Mouse (Mus musculus) lung, embryonic 14.5 days (tissue): ENCODE results near the gene Gm10912. TPM values are rescaled to one million over a fixed set of nuclear protein-coding genes. Genes with fewer than 3 reads are reported as not detected.
"Not testable (repeated sequence)": the region's sequence is repeated elsewhere in the genome, so short reads cannot be mapped to it uniquely, and the experiment has no call there.

Experiments used
- ATAC-seq: fragments of 200-750 bp; cut with Nextera tagmentation; 2 replicates; pipeline ENCODE4 v1.8.0; 2017; ENCODE audit warnings: mild to moderate bottlenecking, moderate TSS enrichment, moderate library complexity; ENCODE audit not compliant: insufficient read depth
- DNase-seq: peaks from one replicate; pipeline ENCODE4 v3.0.0-alpha.2; 2015
- H3K27ac ChIP-seq: fragments of 300-500 bp; sonication (generic); 2 replicates; pipeline ENCODE4 v1.5.1; 2014; ENCODE audit warnings: low read depth, mild to moderate bottlenecking, moderate library complexity
- H3K27me3 ChIP-seq: fragments of 300-500 bp; sonication (generic); 2 replicates; pipeline ENCODE4 v1.6.1; 2014; ENCODE audit warnings: low read length, control low read depth; ENCODE audit not compliant: insufficient read depth
- H3K36me3 ChIP-seq: fragments of 300-500 bp; sonication (generic); 2 replicates; pipeline ENCODE4 v1.6.1; 2014; ENCODE audit warnings: control low read depth; ENCODE audit not compliant: insufficient read depth
- H3K4me1 ChIP-seq: fragments of 300-500 bp; sonication (generic); 2 replicates; pipeline ENCODE4 v1.6.1; 2014; ENCODE audit warnings: antibody characterized with exemption, control low read depth; ENCODE audit not compliant: insufficient read depth
- H3K4me2 ChIP-seq: fragments of 300-500 bp; sonication (generic); 2 replicates; pipeline ENCODE4 v1.6.1; 2014; ENCODE audit warnings: mild to moderate bottlenecking
- H3K4me3 ChIP-seq: fragments of 300-500 bp; sonication (generic); 2 replicates; pipeline ENCODE4 v1.5.1; 2014; ENCODE audit warnings: low read depth, low read length
- H3K9ac ChIP-seq: fragments of 300-500 bp; sonication (generic); 2 replicates; pipeline ENCODE4 v1.6.1; 2014
- H3K9me3 ChIP-seq: fragments of 300-500 bp; sonication (generic); 2 replicates; pipeline ENCODE4 v1.6.1; 2016; ENCODE audit warnings: low read depth, low read length, control low read depth
- CTCF ChIP-seq: IDR thresholded peaks from 2 replicates; pipeline ENCODE4 v1.5.1; 2016; ENCODE audit warnings: antibody characterized with exemption, low read depth
- WGBS: fragments of 180-500 bp; shearing (Covaris S2); extraction: QIAGEN DNeasy Blood & Tissue Kit; methylation state at CpG from one replicate; pipeline ENCODE4 v1.1.7; 2014; 5-methylcytosine and 5-hydroxymethylcytosine counted together
- polyA plus RNA-seq: library from polyadenylated mRNA; unstranded; fragments of >200 nt; fragmentation: Nextera tagmentation; extraction: Ambion mirVana; gene quantifications from 2 replicates; pipeline ENCODE4 v1.2.1, GENCODE M21; 2014

Gene Gm10912
- polyA plus RNA-seq = not detected in 2 replicates

DNA sequence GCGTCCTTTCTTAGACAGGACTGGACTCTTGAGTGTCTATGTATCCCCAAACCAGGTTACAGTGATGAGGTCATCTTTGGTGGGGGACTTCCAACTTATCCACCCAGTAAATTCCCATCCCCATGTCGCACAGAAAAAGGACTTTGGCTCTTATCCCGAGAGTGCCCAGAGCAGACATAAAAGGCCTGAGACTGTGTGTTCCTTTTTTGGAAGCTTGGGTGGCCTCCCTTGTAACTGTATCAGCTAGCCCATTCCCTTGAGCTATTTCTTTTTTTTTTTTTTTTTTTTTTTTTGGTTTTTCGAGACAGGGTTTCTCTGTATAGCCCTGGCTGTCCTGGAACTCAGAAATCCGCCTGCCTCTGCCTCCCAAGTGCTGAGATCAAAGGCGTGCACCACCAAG lies at the start of gene Gm10912:
Gene Gm10912, plus strand, starts transcription at position 301 of the 400 bp plus-strand sequence.
- not testable (repeated sequence) for H3K27ac ChIP-seq, DNase-seq, H3K4me1 ChIP-seq, H3K9me3 ChIP-seq, ATAC-seq, H3K9ac ChIP-seq, H3K4me2 ChIP-seq, H3K4me3 ChIP-seq, H3K27me3 ChIP-seq
- WGBS = 82% methylated on average over 6 of the region's 6 CpGs
- peaks cover 15% of the 10 kb centered on the region; the same call in 1 of the 2 replicates for H3K36me3 ChIP-seq

DNA sequence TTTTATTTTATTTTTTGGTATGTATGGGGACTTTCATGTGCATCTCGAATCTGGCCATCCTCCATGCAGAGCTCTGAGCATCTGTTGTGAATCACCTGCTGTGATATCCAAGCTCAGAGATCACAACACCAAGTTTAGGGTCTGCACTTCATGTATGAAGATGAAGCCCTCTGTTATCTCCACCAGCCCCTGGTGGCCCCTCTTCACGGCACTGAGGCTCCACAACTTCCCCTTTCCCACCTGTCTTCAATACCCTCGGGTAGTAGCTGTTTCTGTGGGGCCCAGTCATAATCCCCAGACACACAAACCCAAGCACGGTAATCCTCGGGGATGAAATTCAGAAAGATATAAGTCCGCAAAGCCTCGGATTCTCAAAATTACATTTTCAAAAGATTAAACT lies 42.5 kb upstream of the Gm10912 start:
- H3K4me1 ChIP-seq = no peaks in the 10 kb centered on the region
- no peak overlapping the region for H3K9ac ChIP-seq
- DNase-seq = no peak
- H3K27ac ChIP-seq = no peak overlapping the region
- 76% methylated on average over 7 of the region's 7 CpGs for WGBS
- no peaks in the 10 kb centered on the region for H3K27me3 ChIP-seq
- no peak overlapping the region for H3K4me3 ChIP-seq
- H3K36me3 ChIP-seq = no peaks in the 10 kb centered on the region
- ATAC-seq = no peak
- H3K4me2 ChIP-seq = no peak overlapping the region
- H3K9me3 ChIP-seq = no peaks in the 10 kb centered on the region
- TF ChIP-seq CTCF = no peak

DNA sequence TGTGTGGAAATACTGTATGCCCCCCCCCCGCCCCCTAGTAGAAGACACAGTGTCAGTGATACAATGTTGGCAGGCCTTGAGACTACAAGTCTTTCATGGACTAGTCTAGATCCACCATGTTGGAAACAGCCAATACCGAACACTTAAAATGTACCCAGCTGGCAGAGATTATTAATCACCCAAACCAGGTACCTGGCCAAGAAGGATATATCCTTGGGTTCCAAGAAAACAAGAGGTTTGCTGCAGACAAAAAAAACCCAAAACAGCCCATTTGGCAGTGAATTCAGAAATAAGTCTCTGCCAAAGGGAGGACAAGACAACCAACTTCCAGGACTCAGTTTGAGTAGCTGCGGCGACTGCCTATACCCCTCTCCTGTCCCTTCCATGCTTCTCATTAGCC lies 41.0 kb upstream of the Gm10912 start:
- no peak for TF ChIP-seq CTCF
- 88% methylated on average over 4 of the region's 4 CpGs for WGBS
- H3K36me3 ChIP-seq = no peaks in the 10 kb centered on the region
- ATAC-seq (no peak), DNase-seq (no peak)
- H3K4me3 ChIP-seq = no peak overlapping the region
- no peak overlapping the region for H3K4me2 ChIP-seq
- H3K27ac ChIP-seq = no peak overlapping the region
- H3K27me3 ChIP-seq = no peaks in the 10 kb centered on the region
- no peaks in the 10 kb centered on the region for H3K4me1 ChIP-seq
- no peaks in the 10 kb centered on the region for H3K9me3 ChIP-seq
- H3K9ac ChIP-seq = no peak overlapping the region

DNA sequence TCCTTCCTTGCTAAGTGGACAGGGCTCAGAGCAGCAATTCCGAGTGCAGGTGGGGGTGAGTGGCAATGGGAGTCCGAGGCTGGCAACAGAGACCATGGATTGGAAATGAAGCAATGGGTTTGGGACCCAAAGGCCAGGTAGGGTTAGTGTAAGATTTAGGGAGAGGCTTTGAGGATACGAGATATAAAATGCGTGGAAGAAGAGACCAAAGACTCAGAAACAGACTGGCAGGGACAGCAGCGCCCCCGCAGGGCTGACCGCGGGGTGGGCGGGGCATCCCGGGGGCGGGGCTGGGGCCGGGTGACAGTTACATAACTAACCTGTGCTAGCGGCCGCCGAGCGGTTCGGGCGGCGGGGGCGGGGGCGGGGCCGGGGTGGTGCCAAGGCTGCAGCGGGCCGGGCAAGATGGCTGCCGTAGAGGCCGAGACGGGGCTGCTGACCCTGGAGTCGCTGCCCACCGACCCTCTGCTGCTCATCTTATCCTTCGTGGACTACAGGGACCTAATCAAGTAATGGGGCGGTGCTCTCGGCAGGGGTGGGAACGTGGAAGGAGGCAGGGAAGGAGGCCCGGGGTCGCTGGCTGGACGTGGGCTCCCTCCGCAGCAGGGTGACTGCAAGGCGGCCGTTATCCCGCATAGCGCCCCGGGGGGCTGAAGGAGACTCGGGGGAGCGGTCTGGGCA lies 38.0 kb upstream of the Gm10912 start, which contains the start of gene Fbxo3:
Gene Fbxo3, plus strand, starts transcription at position 264 of the 681 bp plus-strand sequence.
- peak; percentile 41 for TF ChIP-seq CTCF
- ATAC-seq (peak; percentile 97), DNase-seq (peak; percentile 85)
- H3K9ac ChIP-seq = peak within 1 kb of the TSS; percentile 89
- H3K27ac ChIP-seq = peak within 1 kb of the TSS; percentile 68
- H3K4me3 ChIP-seq = peak within 1 kb of the TSS; percentile 95
- H3K27me3 ChIP-seq = no peaks in the 10 kb centered on the region
- no peaks in the 10 kb centered on the region for H3K36me3 ChIP-seq
- peak within 1 kb of the TSS; percentile 77 for H3K4me2 ChIP-seq
- H3K4me1 ChIP-seq = 0 out of 2 replicates have a peak, but pooled peaks cover 2% of the 10 kb centered on the region
- H3K9me3 ChIP-seq = no peaks in the 10 kb centered on the region
- WGBS = under 1% methylated on average over 30 of the region's 44 CpGs

DNA sequence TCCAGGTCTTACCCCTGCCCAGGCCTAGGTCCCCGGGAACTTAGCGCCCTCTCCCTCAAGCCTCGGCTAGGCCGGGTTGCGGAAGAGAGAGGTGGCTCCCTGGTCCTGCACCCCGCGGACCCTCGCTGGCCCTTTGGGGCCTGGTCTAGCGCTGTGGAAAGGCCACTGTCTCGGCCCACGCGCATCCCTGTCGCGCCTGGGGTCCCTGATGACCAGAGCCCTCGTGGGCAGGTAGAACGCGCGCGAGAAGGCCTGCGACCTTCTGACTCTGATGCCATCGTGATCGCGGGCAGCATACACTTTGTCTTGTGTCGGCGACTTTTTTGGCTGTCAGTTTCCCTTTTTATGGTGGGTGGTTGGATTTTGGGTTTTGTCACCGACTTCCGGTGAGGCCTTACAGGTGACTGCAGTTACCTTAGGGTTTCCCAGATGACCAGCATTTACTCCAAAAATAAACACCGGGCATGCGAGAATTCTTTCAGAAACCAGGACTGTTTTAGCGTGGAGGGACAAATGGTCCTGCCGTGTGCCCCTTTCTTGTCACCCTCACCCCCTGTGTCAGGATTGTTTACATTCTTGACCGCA lies 37.4 kb upstream of the Gm10912 start, which contains the start of gene 4931422A03Rik:
Gene 4931422A03Rik, minus strand, starts transcription at position 223 of the 585 bp plus-strand sequence.
- TF ChIP-seq CTCF = no peak
- Histone ChIP-seq H3K27me3 (no peaks in the 10 kb centered on the region), H3K4me3 (peak within 1 kb of the TSS; percentile 95), H3K36me3 (0 out of 2 replicates have a peak, but pooled peaks cover under 1% of the 10 kb centered on the region), H3K4me2 (peak within 1 kb of the TSS; percentile 77), H3K27ac (peak within 1 kb of the TSS; percentile 68), H3K9ac (peak within 1 kb of the TSS; percentile 89), H3K4me1 (0 out of 2 replicates have a peak, but pooled peaks cover 2% of the 10 kb centered on the region), H3K9me3 (no peaks in the 10 kb centered on the region)
- DNase-seq = peak; percentile 49
- ATAC-seq = no peak; the same call in 1 of the 2 replicates
- under 1% methylated on average over 31 of the region's 32 CpGs for WGBS

DNA sequence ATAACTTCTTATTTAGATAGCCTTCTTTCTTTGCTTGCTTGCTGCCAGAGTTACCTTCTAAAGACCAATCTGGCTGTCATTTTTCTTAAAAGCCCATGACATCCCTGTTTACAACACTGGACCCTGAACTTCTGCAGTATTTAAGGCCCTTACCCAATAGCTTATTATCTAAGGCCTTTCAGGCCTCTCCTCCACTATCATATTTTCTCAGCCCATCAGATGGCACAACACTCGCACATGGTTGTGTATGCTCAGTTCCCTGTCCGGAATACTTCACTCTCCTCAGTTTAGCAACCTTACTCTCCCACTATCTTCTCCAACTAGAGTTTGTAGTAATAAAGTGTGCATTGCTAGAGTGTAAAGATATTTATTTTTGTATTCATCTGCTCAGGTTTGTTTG lies 36.6 kb upstream of the Gm10912 start:
- Histone ChIP-seq H3K9ac (peak overlapping the region; percentile 89; the same call in 1 of the 2 replicates), H3K4me2 (peak overlapping the region; percentile 77), H3K27ac (no peak overlapping the region), H3K27me3 (no peaks in the 10 kb centered on the region), H3K36me3 (peaks cover 8% of the 10 kb centered on the region; the same call in 1 of the 2 replicates), H3K9me3 (no peaks in the 10 kb centered on the region), H3K4me3 (peak overlapping the region; percentile 95), H3K4me1 (0 out of 2 replicates have a peak, but pooled peaks cover 2% of the 10 kb centered on the region)
- TF ChIP-seq CTCF = no peak
- ATAC-seq (no peak), DNase-seq (no peak)
- 47% methylated on average over 2 of the region's 2 CpGs for WGBS

DNA sequence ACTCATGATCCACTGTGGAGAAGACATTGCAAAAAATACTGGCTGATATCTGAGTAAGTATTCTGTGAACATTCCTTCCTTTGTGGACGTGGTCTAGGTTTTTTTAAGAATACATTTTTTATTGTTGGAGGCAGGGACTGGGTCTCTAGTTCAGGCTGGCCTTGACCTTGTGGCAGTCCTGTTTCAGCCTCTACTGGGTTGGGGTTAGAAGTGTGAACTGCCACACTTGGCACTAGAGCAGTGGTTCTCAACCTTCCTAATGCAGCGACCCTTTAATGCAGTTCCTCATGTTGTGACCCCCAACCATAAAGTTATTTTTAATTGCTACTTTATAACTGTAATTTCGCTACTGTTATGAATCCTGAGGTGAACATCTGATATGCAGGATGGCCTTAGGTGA lies 35.2 kb upstream of the Gm10912 start:
- Histone ChIP-seq H3K4me2 (no peak overlapping the region), H3K9ac (no peak overlapping the region), H3K4me3 (no peak overlapping the region), H3K9me3 (no peaks in the 10 kb centered on the region), H3K36me3 (peaks cover 14% of the 10 kb centered on the region), H3K4me1 (0 out of 2 replicates have a peak, but pooled peaks cover 2% of the 10 kb centered on the region), H3K27me3 (no peaks in the 10 kb centered on the region), H3K27ac (no peak overlapping the region)
- DNase-seq = no peak
- ATAC-seq = no peak
- no peak for TF ChIP-seq CTCF
- 74% methylated on average over 3 of the region's 3 CpGs for WGBS
